Mouse (Mus musculus): ENCODE results near the gene Dgka. TPM values are rescaled to one million over a fixed set of nuclear protein-coding genes. Genes with fewer than 3 reads are reported as not detected.
"Not testable (repeated sequence)": the region's sequence is repeated elsewhere in the genome, so short reads cannot be mapped to it uniquely, and the experiment has no call there.

The Dgka gene
- polyA plus RNA-seq, 1 experiment from 2014 or later = 4.4 TPM

DNA sequence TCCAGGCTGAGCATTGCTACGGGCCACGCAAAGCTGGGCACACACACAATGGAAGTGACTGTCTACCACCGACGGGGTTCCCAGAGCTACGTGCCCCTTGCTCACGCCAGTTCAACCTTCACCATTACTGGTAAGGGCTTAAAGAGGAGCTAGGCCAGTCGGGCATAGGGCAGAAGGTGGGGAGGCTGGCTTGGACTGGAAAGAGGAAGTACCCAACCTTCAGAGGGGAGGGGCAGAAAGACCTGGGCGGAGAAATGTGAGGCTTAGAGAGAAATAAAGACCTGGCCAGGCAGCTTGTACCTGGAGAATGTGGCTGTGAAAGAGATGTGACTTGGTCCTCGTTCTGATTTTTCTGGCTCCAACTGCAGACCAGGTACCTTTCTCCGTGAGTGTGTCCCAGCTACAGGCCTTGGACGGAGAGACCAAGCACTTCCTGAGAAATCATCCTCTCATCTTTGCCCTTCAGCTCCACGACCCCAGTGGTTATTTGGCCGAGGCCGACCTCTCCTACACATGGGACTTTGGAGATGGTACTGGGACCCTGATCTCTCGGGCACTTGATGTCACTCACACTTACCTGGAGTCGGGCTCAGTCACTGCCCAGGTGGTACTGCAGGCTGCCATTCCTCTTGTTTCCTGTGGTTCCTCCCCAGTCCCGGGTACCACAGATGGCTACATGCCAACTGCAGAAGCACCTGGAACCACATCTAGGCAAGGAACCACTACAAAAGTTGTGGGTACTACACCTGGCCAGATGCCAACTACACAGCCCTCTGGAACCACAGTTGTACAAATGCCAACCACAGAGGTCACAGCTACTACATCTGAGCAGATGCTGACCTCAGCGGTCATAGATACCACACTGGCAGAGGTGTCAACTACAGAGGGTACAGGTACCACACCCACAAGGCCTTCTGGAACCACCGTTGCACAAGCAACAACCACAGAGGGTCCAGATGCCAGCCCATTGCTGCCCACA lies 28.8 kb downstream of the Dgka start:
- Histone ChIP-seq H3K36me3 (no peaks in the 10 kb centered on the region), H3K27me3 (ENCODE audit: insufficient read depth, poor library complexity, severe bottlenecking) (no peaks in the 10 kb centered on the region), H3K4me3 (no peak overlapping the region), H3K9me3 (no peaks in the 10 kb centered on the region), H3K27ac (no peak overlapping the region), H3K4me1 (replicated peaks) (no peaks in the 10 kb centered on the region)
- WGBS = 91% methylated on average over 19 of the region's 19 CpGs
- no peak for DNase-seq (ENCODE audit: low spot score)

DNA sequence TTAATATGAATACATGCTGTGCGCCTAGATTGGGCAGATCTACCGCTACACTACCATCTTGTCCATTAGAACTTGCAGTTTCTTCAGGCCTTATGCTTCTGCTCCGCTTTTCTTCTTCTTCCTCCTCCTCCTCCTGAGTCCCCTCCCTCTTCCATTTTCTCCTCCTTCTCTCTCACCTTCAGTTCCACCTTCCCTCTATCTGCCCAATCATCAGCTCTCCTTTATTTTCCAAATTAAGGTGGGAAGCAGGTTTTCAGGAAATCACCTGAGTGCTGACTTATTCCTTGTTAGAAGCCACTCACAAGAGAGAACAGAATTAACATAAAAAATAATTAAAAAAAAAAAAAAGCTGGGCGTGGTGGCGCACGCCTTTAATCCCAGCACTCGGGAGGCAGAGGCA lies 33.3 kb downstream of the Dgka start:
- WGBS = 95% methylated on average over 7 of the region's 7 CpGs
- H3K4me3 ChIP-seq; DNase-seq (ENCODE audit: low spot score); H3K27me3 ChIP-seq (ENCODE audit: insufficient read depth, poor library complexity, severe bottlenecking); H3K4me1 ChIP-seq (replicated peaks); H3K27ac ChIP-seq; H3K36me3 ChIP-seq; H3K9me3 ChIP-seq: not testable (repeated sequence)

DNA sequence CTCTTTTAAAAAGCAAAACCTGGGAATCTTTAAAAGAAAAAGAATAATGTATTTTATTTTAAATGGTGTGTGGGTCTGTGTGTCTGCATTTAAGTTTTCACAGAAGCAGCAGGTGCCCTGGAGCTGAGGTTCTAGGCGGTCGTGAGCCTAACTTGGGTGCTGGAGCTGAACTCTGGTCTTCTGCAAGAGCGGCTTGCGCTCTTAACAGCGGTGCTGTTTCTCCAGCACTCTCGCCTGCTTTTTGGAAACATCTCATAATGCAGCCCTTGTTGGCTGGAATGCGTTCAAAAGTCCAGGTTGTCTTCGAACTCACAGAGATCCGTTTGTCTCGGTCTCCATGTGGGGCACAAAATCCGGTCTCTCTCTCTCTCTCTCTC lies 39.4 kb downstream of the Dgka start:
- no peak for DNase-seq (ENCODE audit: low spot score)
- Histone ChIP-seq H3K27me3 (ENCODE audit: insufficient read depth, poor library complexity, severe bottlenecking) (0 out of 2 replicates have a peak, but pooled peaks cover 2% of the 10 kb centered on the region), H3K36me3 (peaks cover 32% of the 10 kb centered on the region), H3K9me3 (no peaks in the 10 kb centered on the region), H3K27ac (peak overlapping the region; percentile 95), H3K4me1 (replicated peaks) (peaks cover 31% of the 10 kb centered on the region), H3K4me3 (peak overlapping the region; percentile 90)
- WGBS = 12% methylated on average over 11 of the region's 11 CpGs

DNA sequence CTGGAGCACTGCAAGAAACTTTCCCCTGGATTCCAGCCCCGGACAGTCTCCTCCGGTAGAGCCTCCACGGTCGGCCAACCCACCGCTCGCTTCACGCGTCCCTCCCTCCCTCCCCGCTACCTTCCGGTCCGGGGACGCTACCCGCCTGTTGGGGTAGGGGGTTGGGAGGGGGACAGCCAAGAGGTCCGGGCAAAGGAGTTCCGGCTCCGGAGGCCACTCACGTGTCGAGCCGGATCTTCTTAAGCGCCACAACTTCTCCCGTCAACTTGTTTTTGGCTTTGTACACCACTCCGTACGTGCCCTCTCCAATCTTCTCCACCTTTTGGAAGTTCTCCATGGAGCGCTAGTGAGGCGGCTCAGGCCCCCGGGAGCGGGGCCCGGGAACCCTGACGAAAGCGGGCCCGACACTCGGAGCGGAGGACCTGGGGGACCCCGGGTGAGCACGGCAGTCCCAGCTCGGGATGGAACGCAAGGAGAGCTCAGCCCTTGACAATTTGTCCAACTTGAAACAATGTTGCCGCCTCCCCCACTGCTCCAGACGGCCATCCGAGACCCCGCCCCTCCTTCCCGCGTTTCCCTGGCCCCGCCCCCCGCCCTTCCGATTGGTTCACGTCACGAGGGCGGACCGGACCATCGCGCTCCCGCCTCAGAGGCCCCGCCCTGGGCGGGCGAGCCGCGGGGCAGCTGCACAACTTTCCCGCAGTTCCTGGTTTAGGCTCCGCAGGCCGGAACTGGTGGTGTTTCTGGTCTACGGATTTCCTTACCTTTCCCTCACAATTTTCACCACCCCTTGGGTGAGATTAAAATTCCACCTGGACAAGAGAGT lies 40.0 kb downstream of the Dgka start, which contains the start of gene Cdk2:
Cdk2 (minus strand) TSS at position 541 of the 826 bp plus-strand sequence.
- H3K4me3 ChIP-seq = peak within 1 kb of the TSS; percentile 90
- peak within 1 kb of the TSS; percentile 95 for H3K27ac ChIP-seq
- WGBS = under 1% methylated on average over 61 of the region's 62 CpGs
- 0 out of 2 replicates have a peak, but pooled peaks cover 2% of the 10 kb centered on the region for H3K27me3 ChIP-seq (ENCODE audit: insufficient read depth, poor library complexity, severe bottlenecking)
- peaks cover 38% of the 10 kb centered on the region for H3K36me3 ChIP-seq
- no peaks in the 10 kb centered on the region for H3K9me3 ChIP-seq
- peak; percentile 95 for DNase-seq (ENCODE audit: low spot score)
- H3K4me1 ChIP-seq (replicated peaks) = peaks cover 31% of the 10 kb centered on the region

DNA sequence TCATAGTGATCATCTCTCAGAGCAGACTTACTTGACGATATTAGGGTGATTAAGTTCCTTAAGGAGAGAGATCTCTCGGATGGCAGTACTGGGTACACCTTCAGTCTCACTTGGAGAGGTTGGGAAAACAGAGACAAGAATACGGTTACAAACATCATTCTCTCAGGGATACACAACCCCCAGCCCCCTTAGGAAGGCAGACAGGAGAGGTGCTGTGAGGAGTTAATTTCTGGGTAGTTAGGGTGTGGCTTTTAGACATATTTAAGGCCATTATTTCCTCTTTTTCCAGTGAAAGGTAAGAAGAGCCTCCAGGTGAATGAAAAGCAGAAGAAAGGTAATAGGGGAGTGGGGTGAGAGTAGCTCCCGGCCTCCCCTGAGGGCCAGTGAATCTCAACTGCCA lies 40.8 kb downstream of the Dgka start, which contains the start of gene Pmel:
Pmel (plus strand) TSS at position 301 of the 400 bp plus-strand sequence.
- H3K4me1 ChIP-seq (replicated peaks) = peaks cover 31% of the 10 kb centered on the region
- peak within 1 kb of the TSS; percentile 90 for H3K4me3 ChIP-seq
- H3K27me3 ChIP-seq (ENCODE audit: insufficient read depth, poor library complexity, severe bottlenecking) = 0 out of 2 replicates have a peak, but pooled peaks cover 2% of the 10 kb centered on the region
- no peaks in the 10 kb centered on the region for H3K9me3 ChIP-seq
- H3K27ac ChIP-seq = peak within 1 kb of the TSS; percentile 95
- WGBS = 32% methylated on average over 4 of the region's 4 CpGs
- peaks cover 46% of the 10 kb centered on the region for H3K36me3 ChIP-seq
- DNase-seq (ENCODE audit: low spot score) = no peak

DNA sequence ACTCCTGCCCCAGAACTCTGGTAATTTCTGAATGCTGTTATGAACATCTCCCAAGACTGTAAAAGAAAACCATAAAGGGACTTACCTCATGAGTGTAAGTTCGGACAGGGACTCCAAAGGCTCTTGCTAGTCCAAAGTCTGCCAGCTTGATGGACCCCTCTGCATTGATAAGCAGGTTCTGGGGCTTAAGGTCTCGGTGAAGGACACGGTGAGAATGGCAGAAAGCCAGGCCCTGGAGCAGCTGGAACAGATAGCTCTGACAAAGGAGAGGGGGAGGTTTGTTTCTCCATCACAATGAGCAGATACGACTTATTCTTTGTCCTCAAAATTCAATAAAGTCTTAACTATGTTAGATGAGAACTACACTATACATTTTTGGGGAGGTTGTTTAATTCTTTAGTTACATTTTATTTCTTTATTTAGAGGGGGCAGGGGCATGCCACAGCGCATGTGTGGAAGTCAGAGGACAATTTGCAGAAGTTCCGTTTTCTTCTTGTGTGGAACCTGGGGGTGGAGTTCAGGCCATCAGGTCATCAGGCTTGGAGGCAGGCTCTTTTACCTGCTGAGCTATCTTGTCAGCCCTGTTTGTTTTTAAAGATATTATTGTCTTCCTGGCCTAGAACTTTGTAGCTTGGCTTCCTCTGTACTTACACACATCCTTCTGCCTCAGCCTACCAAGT lies 42.2 kb downstream of the Dgka start:
- peaks cover 31% of the 10 kb centered on the region for H3K4me1 ChIP-seq (replicated peaks)
- DNase-seq (ENCODE audit: low spot score) = no peak
- peaks cover 58% of the 10 kb centered on the region for H3K36me3 ChIP-seq
- no peaks in the 10 kb centered on the region for H3K9me3 ChIP-seq
- H3K4me3 ChIP-seq = no peak overlapping the region
- 0 out of 2 replicates have a peak, but pooled peaks cover 2% of the 10 kb centered on the region for H3K27me3 ChIP-seq (ENCODE audit: insufficient read depth, poor library complexity, severe bottlenecking)
- WGBS = 88% methylated on average over 6 of the region's 6 CpGs
- H3K27ac ChIP-seq = no peak overlapping the region

DNA sequence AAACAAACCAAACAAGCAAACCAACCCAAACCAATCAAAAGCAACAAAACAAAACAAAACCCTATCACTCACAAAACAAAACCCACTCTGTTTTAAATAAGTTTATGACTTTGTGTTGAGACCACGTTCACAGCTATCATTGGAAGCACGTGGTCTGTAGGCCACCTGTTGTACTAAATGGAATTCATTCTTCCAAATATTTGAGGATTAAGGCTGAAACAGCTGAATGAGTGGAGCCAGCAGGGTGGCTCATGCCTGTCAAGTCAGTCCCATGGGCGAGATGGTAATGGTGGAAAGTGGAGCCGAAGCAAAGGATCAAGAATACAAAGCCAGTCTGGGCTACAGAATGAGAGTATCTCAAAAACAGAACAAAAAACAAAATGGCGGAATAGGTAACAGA lies 43.9 kb downstream of the Dgka start:
- Histone ChIP-seq H3K9me3 (no peaks in the 10 kb centered on the region), H3K4me1 (replicated peaks) (peaks cover 31% of the 10 kb centered on the region), H3K27ac (no peak overlapping the region), H3K4me3 (no peak overlapping the region), H3K36me3 (peaks cover 61% of the 10 kb centered on the region), H3K27me3 (ENCODE audit: insufficient read depth, poor library complexity, severe bottlenecking) (no peaks in the 10 kb centered on the region)
- 96% methylated on average over 5 of the region's 5 CpGs for WGBS
- no peak for DNase-seq (ENCODE audit: low spot score)

DNA sequence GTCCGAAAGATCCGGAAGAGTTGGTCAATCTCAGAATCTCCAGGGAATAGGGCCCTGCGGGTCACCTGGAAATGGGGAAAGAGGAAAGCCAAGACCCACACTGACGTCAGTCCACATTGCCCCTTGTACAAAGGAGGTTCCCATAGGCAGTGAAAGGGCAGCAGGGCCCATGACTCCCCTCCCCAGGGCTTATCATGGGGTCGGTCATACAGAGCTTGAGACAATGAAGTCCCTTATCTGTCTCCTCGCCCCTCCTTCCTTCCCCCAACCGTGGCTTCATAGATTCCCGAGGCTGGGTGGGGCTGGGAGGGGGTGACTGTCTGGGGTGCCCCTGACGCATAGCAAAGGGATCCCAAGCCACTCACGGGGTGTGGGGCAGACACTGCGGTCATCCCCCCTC lies 45.0 kb downstream of the Dgka start:
- no peak overlapping the region for H3K4me3 ChIP-seq
- peaks cover 61% of the 10 kb centered on the region for H3K36me3 ChIP-seq
- DNase-seq (ENCODE audit: low spot score) = no peak

DNA sequence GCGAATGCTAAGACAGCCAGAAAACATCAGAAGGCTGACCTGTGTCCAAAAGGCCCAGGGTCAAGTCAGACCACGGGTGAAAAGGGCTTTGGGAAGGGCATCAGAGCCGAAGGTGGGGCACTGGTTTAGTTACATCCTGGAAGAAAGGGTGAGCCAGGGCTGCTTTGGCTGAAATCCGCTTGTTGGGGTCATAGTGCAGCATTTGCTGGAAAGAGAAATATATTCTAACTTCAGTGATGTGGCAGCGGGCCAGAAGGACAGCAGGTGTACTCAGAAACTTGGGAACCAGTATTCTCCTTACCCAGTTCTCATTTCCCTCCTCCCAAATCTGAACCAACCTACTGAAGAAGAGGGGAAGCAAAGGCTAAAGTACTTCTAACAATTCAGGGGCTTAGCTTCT lies 45.6 kb downstream of the Dgka start:
- WGBS = 89% methylated on average over 5 of the region's 5 CpGs
- Histone ChIP-seq H3K4me1 (replicated peaks) (peaks cover 29% of the 10 kb centered on the region), H3K27me3 (ENCODE audit: insufficient read depth, poor library complexity, severe bottlenecking) (no peaks in the 10 kb centered on the region), H3K4me3 (no peak overlapping the region), H3K36me3 (peaks cover 61% of the 10 kb centered on the region), H3K27ac (no peak overlapping the region), H3K9me3 (no peaks in the 10 kb centered on the region)
- DNase-seq (ENCODE audit: low spot score) = no peak

More for the DNA sequence above, 45.0 kb downstream of the Dgka start:
- no peaks in the 10 kb centered on the region for H3K9me3 ChIP-seq
- H3K27me3 ChIP-seq (ENCODE audit: insufficient read depth, poor library complexity, severe bottlenecking) = no peaks in the 10 kb centered on the region
- WGBS = 83% methylated on average over 11 of the region's 11 CpGs
- H3K27ac ChIP-seq = no peak overlapping the region
- peaks cover 30% of the 10 kb centered on the region for H3K4me1 ChIP-seq (replicated peaks)

DNA sequence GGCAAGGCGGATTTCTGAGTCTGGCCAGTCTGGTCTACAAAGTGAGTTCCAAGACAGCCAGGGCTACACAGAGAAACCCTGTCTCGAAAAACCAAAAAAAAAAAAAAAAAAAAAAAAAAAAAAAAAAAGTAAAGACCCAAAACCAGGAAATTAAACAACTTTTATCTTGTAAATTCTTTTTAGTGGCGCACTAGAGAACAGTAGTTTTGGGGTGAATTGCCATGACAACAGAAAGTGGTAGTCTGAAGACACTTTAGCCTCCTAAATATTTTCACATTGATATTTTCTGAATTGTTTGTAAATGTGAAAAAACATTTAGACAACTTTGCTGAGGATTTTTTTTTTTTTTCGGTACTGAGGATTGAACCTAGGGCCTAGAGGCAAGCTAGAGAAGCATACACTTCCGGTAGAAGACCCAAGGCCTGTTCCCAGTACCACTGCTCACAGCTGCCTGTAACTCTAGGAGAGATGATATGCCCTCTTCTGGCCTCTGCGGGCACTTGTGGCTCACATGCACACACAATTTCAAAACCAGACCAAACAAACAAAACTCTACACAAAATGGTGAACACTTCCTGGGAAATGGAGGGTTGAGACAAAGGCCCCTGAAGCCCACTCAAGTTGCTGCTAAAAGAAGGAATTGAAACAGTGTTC lies 47.5 kb downstream of the Dgka start:
- H3K36me3 ChIP-seq = peaks cover 51% of the 10 kb centered on the region
- WGBS = 85% methylated on average over 6 of the region's 6 CpGs
- peak overlapping the region; percentile 83; the same call in 1 of the 2 replicates for H3K4me3 ChIP-seq
- no peak for DNase-seq (ENCODE audit: low spot score)
- peaks cover 17% of the 10 kb centered on the region for H3K4me1 ChIP-seq (replicated peaks)
- no peak overlapping the region for H3K27ac ChIP-seq
- no peaks in the 10 kb centered on the region for H3K27me3 ChIP-seq (ENCODE audit: insufficient read depth, poor library complexity, severe bottlenecking)
- no peaks in the 10 kb centered on the region for H3K9me3 ChIP-seq

DNA sequence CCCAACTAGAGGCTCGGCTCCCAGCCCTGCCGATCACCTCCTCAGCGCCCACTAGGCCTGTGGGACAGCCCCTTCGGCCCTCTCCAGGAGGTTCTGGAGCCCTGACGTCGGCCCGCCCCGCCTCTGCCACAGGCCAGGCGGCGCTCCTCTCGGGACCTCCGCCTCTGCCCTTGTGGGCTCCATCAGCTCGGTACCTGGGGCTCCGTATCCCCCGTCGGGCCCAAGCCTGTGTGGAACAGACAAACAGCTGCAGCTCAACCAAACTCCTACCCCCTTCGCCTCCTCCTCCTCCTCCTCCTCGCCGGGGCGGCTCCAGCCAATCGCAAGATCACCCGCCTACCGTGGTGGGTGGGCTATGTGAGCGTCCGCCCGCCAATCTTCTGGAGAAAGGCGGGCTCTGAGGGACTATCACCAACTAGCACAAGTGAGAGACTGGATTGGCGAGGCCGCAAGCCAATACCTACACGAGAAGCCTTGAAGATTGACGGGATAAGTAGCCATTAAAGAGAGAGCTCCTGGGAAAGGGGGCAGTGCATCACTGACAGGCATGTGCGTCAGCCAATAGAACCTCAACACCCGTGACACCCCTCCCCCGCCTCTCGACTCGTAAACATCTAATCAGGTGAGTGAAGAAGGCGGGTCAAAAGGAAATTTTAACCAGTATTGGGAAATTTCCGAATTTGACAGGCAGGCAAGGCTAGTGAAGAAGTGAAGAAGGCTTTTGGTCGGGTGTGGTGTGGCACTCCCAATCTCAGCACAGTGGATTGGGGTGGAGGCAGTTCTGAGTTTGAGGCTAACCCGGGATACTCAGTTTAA lies 48.5 kb downstream of the Dgka start, which contains the start of gene Rab5b:
Rab5b (minus strand) TSS at position 273 of the 816 bp plus-strand sequence.
- peak within 1 kb of the TSS; percentile 98 for H3K27ac ChIP-seq
- peak; percentile 99 for DNase-seq (ENCODE audit: low spot score)
- peaks cover 42% of the 10 kb centered on the region for H3K36me3 ChIP-seq
- peaks cover 17% of the 10 kb centered on the region for H3K4me1 ChIP-seq (replicated peaks)
- no peaks in the 10 kb centered on the region for H3K27me3 ChIP-seq (ENCODE audit: insufficient read depth, poor library complexity, severe bottlenecking)
- H3K4me3 ChIP-seq = peak within 1 kb of the TSS; percentile 83
- WGBS = 1% methylated on average over 40 of the region's 40 CpGs
- no peaks in the 10 kb centered on the region for H3K9me3 ChIP-seq

Measured in hindbrain, embryonic 10.5 days (tissue).